Mouse (Mus musculus): ENCODE measurements at regions not wholly inside any gene's neighbourhood (a gene's known extent, or its start where the extent isn't known, plus 50 kb on each side); places are given as distances from the start of the nearest gene placed in this dataset.
A peak's percentile ranks its signal among the peaks of the same experiment; 100 is the strongest.

DNA sequence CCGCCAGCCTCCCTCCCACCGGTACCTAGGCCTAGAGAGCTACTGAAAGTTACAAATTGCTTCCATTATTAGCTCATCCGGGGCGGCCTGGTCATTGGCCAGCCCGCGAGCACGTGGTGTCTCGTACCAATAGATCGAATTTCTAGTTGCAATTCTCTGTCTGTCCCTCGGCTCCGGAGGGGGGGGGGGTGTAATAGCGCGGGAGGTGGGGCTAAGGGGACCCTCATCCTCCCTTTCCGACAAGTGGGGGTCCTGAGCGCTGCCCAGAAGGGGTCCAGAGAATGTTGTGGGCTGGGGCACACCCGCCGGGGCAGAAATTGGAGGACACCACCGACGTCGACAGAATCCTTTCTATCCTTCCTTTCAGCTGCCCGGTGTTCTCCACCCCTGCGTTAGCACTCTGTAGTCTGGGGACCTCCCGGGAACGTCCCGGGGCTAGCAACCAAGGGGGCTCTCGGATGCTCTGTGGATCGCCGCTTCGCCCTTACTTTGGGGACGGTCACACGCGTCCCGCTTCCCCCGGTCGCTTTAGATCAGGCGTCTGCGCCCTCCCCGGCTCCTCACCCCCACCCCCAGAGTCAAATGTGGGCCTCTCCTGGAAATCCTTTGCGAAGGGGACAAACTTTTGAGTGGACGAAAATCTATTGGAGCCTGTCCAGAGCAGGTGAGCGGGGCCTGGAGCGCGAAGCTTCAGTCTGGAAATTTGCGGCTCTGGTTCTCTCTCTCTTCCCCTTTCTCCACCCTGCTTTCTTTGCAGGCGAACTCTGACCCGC, 64.6 kb downstream of the Smug1 start:
- DNase-seq (ENCODE audit: low spot score in 2 of 2) = no peak

DNA sequence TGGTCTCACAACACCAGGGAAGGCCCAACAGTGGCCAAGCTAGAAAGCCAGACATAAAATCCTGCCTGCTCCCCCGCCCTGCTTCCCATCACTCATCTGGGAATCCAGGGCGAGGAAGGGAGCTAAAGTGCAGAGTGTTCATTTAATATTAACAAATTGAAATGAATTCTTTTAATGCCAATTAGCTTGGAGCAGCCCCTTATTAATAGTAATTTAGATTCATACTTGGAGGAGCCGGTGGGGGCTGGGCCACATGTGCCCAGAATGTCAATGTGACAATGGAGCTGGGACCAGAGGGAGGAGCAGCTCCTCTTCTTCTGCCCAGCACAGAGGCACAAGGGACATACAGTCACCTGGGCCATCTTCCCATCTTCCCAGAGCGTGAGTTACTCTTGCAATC, 66.8 kb downstream of the Smug1 start:
- DNase-seq (ENCODE audit: low spot score in 2 of 2) = no peak

GRCm38 (mm10) chr15:103094457-103094856, 72.4 kb downstream of the Smug1 start:
- DNase-seq (ENCODE audit: low spot score in 2 of 2) = peak in 1 of 2 experiments; percentile 5

DNA sequence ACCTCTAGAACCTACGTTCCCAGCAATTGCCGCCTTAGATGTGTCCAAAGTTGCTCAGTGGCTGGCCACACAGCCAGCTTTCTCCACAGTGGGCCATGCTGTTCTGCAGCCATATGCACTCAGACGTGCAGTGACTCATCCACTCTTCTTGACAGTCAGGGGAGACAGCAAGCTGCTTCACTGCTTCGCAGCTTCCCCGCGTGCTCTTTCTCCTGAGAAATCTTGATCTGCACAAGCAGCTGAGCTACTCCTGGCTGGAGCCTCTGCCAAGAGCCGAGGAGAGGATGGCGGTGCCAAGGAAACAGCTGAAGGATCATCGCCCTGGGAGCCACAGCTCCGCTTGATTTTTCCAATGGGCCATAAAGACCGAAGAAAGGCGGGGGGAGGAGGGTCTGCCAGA, 73.2 kb downstream of the Smug1 start:
- DNase-seq (ENCODE audit: low spot score in 2 of 2) = peak; percentile 70 to 76

- DNase-seq (ENCODE audit: low spot score in 2 of 2) = no peak
These were observed 73.8 kb downstream of the Hoxc4 start for GRCm38 (mm10) chr15:103092496-103092895.

DNA sequence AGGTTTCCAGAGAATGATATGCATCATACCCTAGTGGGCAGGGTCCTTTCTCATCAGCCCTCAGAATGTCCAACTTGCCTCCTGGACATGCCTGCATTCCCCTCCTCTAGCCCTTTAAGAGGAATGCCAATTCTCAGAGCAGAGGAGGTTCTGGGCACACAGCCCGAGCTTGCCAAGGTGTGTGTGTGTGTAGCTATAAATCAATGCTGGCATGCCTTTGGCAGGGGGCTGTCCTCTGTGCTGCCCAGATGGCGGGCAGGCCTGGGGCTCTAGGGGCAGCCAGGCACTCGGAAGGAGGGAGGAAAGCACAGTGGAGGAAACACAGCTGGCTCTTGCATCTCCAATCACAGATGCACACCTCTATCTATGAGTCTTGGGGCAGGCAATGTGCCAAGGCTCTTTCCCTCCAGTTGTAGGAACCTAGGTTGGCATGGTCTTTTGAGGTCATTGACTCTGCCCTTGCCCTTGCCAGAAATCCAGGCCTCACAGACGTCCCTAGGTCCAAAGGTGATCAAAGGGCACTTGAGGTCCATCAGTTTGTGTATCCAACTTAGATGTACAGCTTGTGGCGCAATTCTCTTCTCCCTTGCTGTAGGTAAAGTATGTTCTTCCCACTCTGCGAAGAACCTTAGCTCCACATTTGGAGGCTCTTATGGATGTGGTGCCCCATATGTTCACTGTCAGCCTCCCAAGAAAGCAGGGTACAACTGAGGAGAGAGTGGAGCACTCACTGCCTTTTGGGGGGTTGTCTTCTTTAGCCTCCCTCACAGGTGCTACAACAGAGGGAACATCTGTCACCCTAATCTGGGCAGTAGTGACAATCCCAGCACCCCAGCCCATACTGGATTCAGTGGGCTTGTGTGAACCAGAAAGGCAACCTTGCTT, 71.8 kb downstream of the Hoxc4 start:
- peak in 1 of 2 experiments; percentile 26 for DNase-seq (ENCODE audit: low spot score in 2 of 2)

- no peak for DNase-seq (ENCODE audit: low spot score in 2 of 2)
These were observed 71.1 kb downstream of the Hoxc4 start for GRCm38 (mm10) chr15:103089852-103090251.

DNA sequence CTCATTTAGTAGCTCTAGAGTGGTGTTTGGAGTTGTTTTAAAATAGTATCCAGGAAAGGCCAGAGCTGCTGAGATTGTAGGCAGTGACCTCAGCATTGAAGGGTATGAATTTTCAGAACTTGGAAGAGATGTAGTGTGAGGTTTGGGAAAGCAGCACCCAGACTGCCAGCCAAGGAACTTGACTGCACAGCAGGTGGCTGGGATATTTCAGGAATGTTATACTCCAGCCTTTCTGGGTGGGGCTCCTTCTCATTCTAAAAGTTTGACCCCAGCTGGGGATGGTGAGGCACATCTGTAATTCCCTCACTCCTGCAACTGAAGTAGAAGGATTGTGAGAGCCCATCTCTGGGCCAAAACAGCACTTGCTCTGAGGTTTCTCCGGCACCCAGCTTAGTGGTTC, 70.7 kb downstream of the Hoxc4 start:
- DNase-seq (ENCODE audit: low spot score in 2 of 2) = no peak

GRCm38 (mm10) chr15:103087204-103087603, 68.5 kb downstream of the Hoxc4 start:
- peak in 1 of 2 experiments; percentile 12 for DNase-seq (ENCODE audit: low spot score in 2 of 2)

DNA sequence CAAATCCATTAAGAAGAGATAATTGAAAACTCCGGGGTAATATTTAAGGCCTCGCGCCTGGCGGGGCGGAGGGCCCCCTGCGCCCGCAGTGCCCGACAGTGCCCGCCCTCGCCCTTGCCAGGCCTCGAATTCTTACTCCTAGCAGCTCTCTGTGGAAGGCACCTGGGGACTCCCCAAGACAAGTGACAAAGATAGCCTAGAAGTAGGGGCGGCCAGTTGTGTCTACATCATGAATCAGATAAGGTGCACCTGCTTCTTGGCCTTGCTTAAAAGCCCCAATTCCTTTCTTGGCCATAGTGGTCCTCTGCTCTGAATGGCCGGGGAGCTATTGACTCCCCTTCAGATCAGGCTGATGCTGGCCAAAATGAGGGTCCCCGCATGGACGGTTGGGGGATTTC, 67.9 kb downstream of the Hoxc4 start:
- no peak for DNase-seq (ENCODE audit: low spot score in 2 of 2)

All from right cerebral cortex, adult 2 months (tissue).